Mouse (Mus musculus): ENCODE results near the gene Acoxl. TPM values are rescaled to one million over a fixed set of nuclear protein-coding genes. Genes with fewer than 3 reads are reported as not detected.
"Not testable (repeated sequence)": the region's sequence is repeated elsewhere in the genome, so short reads cannot be mapped to it uniquely, and the experiment has no call there.

The Acoxl gene
- polyA plus RNA-seq, 1 experiment from 2014 or later, result 0.14 TPM

- Histone ChIP-seq H3K4me3 (no peak overlapping the region), H3K9ac (replicated peaks) (no peak overlapping the region), H3K36me3 (no peaks in the 10 kb centered on the region), H3K9me3 (no peaks in the 10 kb centered on the region), H3K4me2 (replicated peaks) (no peak overlapping the region), H3K4me1 (0 out of 2 replicates have a peak, but pooled peaks cover 4% of the 10 kb centered on the region), H3K27me3 (no peaks in the 10 kb centered on the region), H3K27ac (replicated peaks) (no peak overlapping the region)
- no peak for ATAC-seq (replicated peaks)
- 40% methylated on average over 11 of the region's 11 CpGs for WGBS
Measured at GRCm38 (mm10) chr2:128091431-128092369, 253.0 kb downstream of the Acoxl start.

- Histone ChIP-seq H3K27ac (replicated peaks) (no peak overlapping the region), H3K4me3 (no peak overlapping the region), H3K36me3 (no peaks in the 10 kb centered on the region), H3K4me1 (0 out of 2 replicates have a peak, but pooled peaks cover 4% of the 10 kb centered on the region), H3K9me3 (no peaks in the 10 kb centered on the region), H3K9ac (replicated peaks) (no peak overlapping the region), H3K4me2 (replicated peaks) (no peak overlapping the region), H3K27me3 (no peaks in the 10 kb centered on the region)
- WGBS, result 67% methylated on average over 2 of the region's 2 CpGs
- ATAC-seq (replicated peaks), result no peak
Measured at GRCm38 (mm10) chr2:128092451-128092850, 253.8 kb downstream of the Acoxl start.

GRCm38 (mm10) chr2:128094196-128094595, 255.5 kb downstream of the Acoxl start:
- Histone ChIP-seq H3K27me3 (no peaks in the 10 kb centered on the region), H3K4me1 (0 out of 2 replicates have a peak, but pooled peaks cover 4% of the 10 kb centered on the region), H3K9ac (replicated peaks) (no peak overlapping the region), H3K4me2 (replicated peaks) (no peak overlapping the region), H3K9me3 (no peaks in the 10 kb centered on the region), H3K4me3 (no peak overlapping the region), H3K27ac (replicated peaks) (no peak overlapping the region), H3K36me3 (no peaks in the 10 kb centered on the region)
- no peak for ATAC-seq (replicated peaks)
- 88% methylated on average over 5 of the region's 5 CpGs for WGBS

- Histone ChIP-seq H3K27ac (replicated peaks) (no peak overlapping the region), H3K4me3 (no peak overlapping the region), H3K9ac (replicated peaks) (no peak overlapping the region), H3K4me1 (0 out of 2 replicates have a peak, but pooled peaks cover 4% of the 10 kb centered on the region), H3K36me3 (no peaks in the 10 kb centered on the region), H3K4me2 (replicated peaks) (no peak overlapping the region), H3K27me3 (no peaks in the 10 kb centered on the region), H3K9me3 (no peaks in the 10 kb centered on the region)
- WGBS, result 92% methylated on average over 2 of the region's 2 CpGs
- ATAC-seq (replicated peaks), result no peak
Measured at GRCm38 (mm10) chr2:128094602-128095001, 255.9 kb downstream of the Acoxl start.

- Histone ChIP-seq H3K9me3 (no peaks in the 10 kb centered on the region), H3K4me2 (replicated peaks) (no peak overlapping the region), H3K27me3 (no peaks in the 10 kb centered on the region), H3K9ac (replicated peaks) (no peak overlapping the region), H3K36me3 (no peaks in the 10 kb centered on the region), H3K4me1 (0 out of 2 replicates have a peak, but pooled peaks cover 4% of the 10 kb centered on the region), H3K27ac (replicated peaks) (no peak overlapping the region), H3K4me3 (no peak overlapping the region)
- no peak for ATAC-seq (replicated peaks)
- WGBS, result 26% methylated on average over 1 of the region's 1 CpGs
Measured at GRCm38 (mm10) chr2:128095270-128095669, 256.6 kb downstream of the Acoxl start.

GRCm38 (mm10) chr2:128096070-128096469, 257.4 kb downstream of the Acoxl start:
- no peaks in the 10 kb centered on the region for H3K9me3 ChIP-seq
- no peak overlapping the region for H3K4me3 ChIP-seq
- WGBS, result 85% methylated on average over 1 of the region's 1 CpGs
- ATAC-seq (replicated peaks), result no peak
- H3K9ac ChIP-seq (replicated peaks), result no peak overlapping the region
- H3K27me3 ChIP-seq, result no peaks in the 10 kb centered on the region
- H3K4me2 ChIP-seq (replicated peaks), result no peak overlapping the region
- H3K27ac ChIP-seq (replicated peaks), result no peak overlapping the region
- H3K4me1 ChIP-seq, result 0 out of 2 replicates have a peak, but pooled peaks cover 4% of the 10 kb centered on the region
- H3K36me3 ChIP-seq, result no peaks in the 10 kb centered on the region

- 82% methylated on average over 5 of the region's 5 CpGs for WGBS
Measured at GRCm38 (mm10) chr2:128098118-128098517, 259.4 kb downstream of the Acoxl start.

GRCm38 (mm10) chr2:128102086-128102485, 263.4 kb downstream of the Acoxl start:
- Histone ChIP-seq H3K4me1 (no peaks in the 10 kb centered on the region), H3K27me3 (no peaks in the 10 kb centered on the region), H3K9ac (replicated peaks) (no peak overlapping the region), H3K4me2 (replicated peaks) (no peak overlapping the region), H3K27ac (replicated peaks) (no peak overlapping the region), H3K9me3 (no peaks in the 10 kb centered on the region), H3K4me3 (no peak overlapping the region), H3K36me3 (no peaks in the 10 kb centered on the region)
- ATAC-seq (replicated peaks), result no peak
- WGBS, result 92% methylated on average over 9 of the region's 9 CpGs

More at GRCm38 (mm10) chr2:128098118-128098517, 259.4 kb downstream of the Acoxl start:
- not testable (repeated sequence) for H3K27me3 ChIP-seq; ATAC-seq (replicated peaks); H3K9me3 ChIP-seq; H3K36me3 ChIP-seq; H3K4me2 ChIP-seq (replicated peaks); H3K4me1 ChIP-seq; H3K4me3 ChIP-seq; H3K27ac ChIP-seq (replicated peaks); H3K9ac ChIP-seq (replicated peaks)

- Histone ChIP-seq H3K4me3 (no peak overlapping the region), H3K27me3 (no peaks in the 10 kb centered on the region), H3K9me3 (no peaks in the 10 kb centered on the region), H3K9ac (replicated peaks) (no peak overlapping the region), H3K4me2 (replicated peaks) (no peak overlapping the region), H3K36me3 (no peaks in the 10 kb centered on the region), H3K4me1 (no peaks in the 10 kb centered on the region), H3K27ac (replicated peaks) (no peak overlapping the region)
- no peak for ATAC-seq (replicated peaks)
- 89% methylated on average over 5 of the region's 5 CpGs for WGBS
Measured at GRCm38 (mm10) chr2:128104815-128105214, 266.1 kb downstream of the Acoxl start.

- no peak overlapping the region for H3K27ac ChIP-seq (replicated peaks)
- no peaks in the 10 kb centered on the region for H3K9me3 ChIP-seq
- 88% methylated on average over 11 of the region's 11 CpGs for WGBS
- H3K4me2 ChIP-seq (replicated peaks), result no peak overlapping the region
- H3K9ac ChIP-seq (replicated peaks), result no peak overlapping the region
- H3K36me3 ChIP-seq, result no peaks in the 10 kb centered on the region
- H3K27me3 ChIP-seq, result no peaks in the 10 kb centered on the region
- no peaks in the 10 kb centered on the region for H3K4me1 ChIP-seq
- no peak overlapping the region for H3K4me3 ChIP-seq
- no peak for ATAC-seq (replicated peaks)
Measured at GRCm38 (mm10) chr2:128105651-128106050, 267.0 kb downstream of the Acoxl start.

GRCm38 (mm10) chr2:128111537-128111936, 272.9 kb downstream of the Acoxl start:
- H3K36me3 ChIP-seq, result no peaks in the 10 kb centered on the region
- H3K27ac ChIP-seq (replicated peaks), result no peak overlapping the region
- no peak overlapping the region for H3K4me3 ChIP-seq
- no peaks in the 10 kb centered on the region for H3K27me3 ChIP-seq
- H3K9me3 ChIP-seq, result no peaks in the 10 kb centered on the region
- no peak for ATAC-seq (replicated peaks)
- no peaks in the 10 kb centered on the region for H3K4me1 ChIP-seq
- H3K9ac ChIP-seq (replicated peaks), result no peak overlapping the region
- 64% methylated on average over 9 of the region's 9 CpGs for WGBS
- no peak overlapping the region for H3K4me2 ChIP-seq (replicated peaks)

- WGBS, result 82% methylated on average over 3 of the region's 3 CpGs
- no peak for ATAC-seq (replicated peaks)
- no peaks in the 10 kb centered on the region for H3K9me3 ChIP-seq
- H3K9ac ChIP-seq (replicated peaks), result no peak overlapping the region
- H3K4me2 ChIP-seq (replicated peaks), result no peak overlapping the region
- H3K4me3 ChIP-seq, result no peak overlapping the region
- H3K27ac ChIP-seq (replicated peaks), result no peak overlapping the region
- H3K27me3 ChIP-seq, result no peaks in the 10 kb centered on the region
- no peaks in the 10 kb centered on the region for H3K4me1 ChIP-seq
- H3K36me3 ChIP-seq, result no peaks in the 10 kb centered on the region
Measured at GRCm38 (mm10) chr2:128114621-128115020, 275.9 kb downstream of the Acoxl start.

All from forebrain, embryonic 15.5 days (tissue).